Mouse (Mus musculus): ENCODE results near the gene Hoxb7. TPM values are rescaled to one million over a fixed set of nuclear protein-coding genes. Genes with fewer than 3 reads are reported as not detected.
A peak's percentile ranks its signal among the peaks of the same experiment; 100 is the strongest.

Hoxb7 gene
- polyA plus RNA-seq, 1 experiment from 2014 or later, result 3.5 TPM

GRCm38 (mm10) chr11:96313134-96313533 lies 26.7 kb downstream of the Hoxb7 start:
- Histone ChIP-seq H3K4me3 (ENCODE audit: low read depth, low read length) (peak overlapping the region; percentile 72), H3K9me3 (ENCODE audit: low read depth, low read length) (no peaks in the 10 kb centered on the region), H3K27me3 (ENCODE audit: insufficient read depth, low read length) (peaks cover 36% of the 10 kb centered on the region), H3K9ac (peak overlapping the region; percentile 99), H3K4me1 (ENCODE audit: insufficient read depth) (0 out of 2 replicates have a peak, but pooled peaks cover 2% of the 10 kb centered on the region), H3K36me3 (ENCODE audit: insufficient read depth) (no peaks in the 10 kb centered on the region), H3K27ac (ENCODE audit: low read depth) (peak overlapping the region; percentile 100), H3K4me2 (peak overlapping the region; percentile 84)
- no peak for DNase-seq
- WGBS, result 28% methylated on average over 2 of the region's 2 CpGs
- ATAC-seq (ENCODE audit: insufficient read depth), result no peak
- no peak for TF ChIP-seq CTCF (IDR thresholded peaks at IDR 0.05; ENCODE audit: low read depth)

GRCm38 (mm10) chr11:96313806-96314428 lies 27.5 kb downstream of the Hoxb7 start:
- peak overlapping the region; percentile 99 for H3K9ac ChIP-seq
- H3K4me2 ChIP-seq, result peak overlapping the region; percentile 84
- peak overlapping the region; percentile 100 for H3K27ac ChIP-seq (ENCODE audit: low read depth)
- H3K4me1 ChIP-seq (ENCODE audit: insufficient read depth), result 0 out of 2 replicates have a peak, but pooled peaks cover 2% of the 10 kb centered on the region
- no peaks in the 10 kb centered on the region for H3K9me3 ChIP-seq (ENCODE audit: low read depth, low read length)
- no peak for ATAC-seq (ENCODE audit: insufficient read depth)
- TF ChIP-seq CTCF (IDR thresholded peaks at IDR 0.05; ENCODE audit: low read depth), result no peak
- peak; percentile 59 for DNase-seq
- peak overlapping the region; percentile 72 for H3K4me3 ChIP-seq (ENCODE audit: low read depth, low read length)
- WGBS, result 10% methylated on average over 12 of the region's 12 CpGs
- H3K27me3 ChIP-seq (ENCODE audit: insufficient read depth, low read length), result peaks cover 31% of the 10 kb centered on the region
- no peaks in the 10 kb centered on the region for H3K36me3 ChIP-seq (ENCODE audit: insufficient read depth)

- DNase-seq (peak; percentile 79), ATAC-seq (ENCODE audit: insufficient read depth) (no peak)
- Histone ChIP-seq H3K27ac (ENCODE audit: low read depth) (peak overlapping the region; percentile 100), H3K36me3 (ENCODE audit: insufficient read depth) (no peaks in the 10 kb centered on the region), H3K4me3 (ENCODE audit: low read depth, low read length) (peak overlapping the region; percentile 72), H3K9ac (peak overlapping the region; percentile 99), H3K4me1 (ENCODE audit: insufficient read depth) (0 out of 2 replicates have a peak, but pooled peaks cover 2% of the 10 kb centered on the region), H3K9me3 (ENCODE audit: low read depth, low read length) (no peaks in the 10 kb centered on the region), H3K27me3 (ENCODE audit: insufficient read depth, low read length) (peaks cover 37% of the 10 kb centered on the region), H3K4me2 (peak overlapping the region; percentile 84)
- WGBS, result 1% methylated on average over 34 of the region's 34 CpGs
- TF ChIP-seq CTCF (IDR thresholded peaks at IDR 0.05; ENCODE audit: low read depth), result no peak
Measured at GRCm38 (mm10) chr11:96314671-96315343, 28.4 kb downstream of the Hoxb7 start.

GRCm38 (mm10) chr11:96315344-96315681 lies 28.9 kb downstream of the Hoxb7 start:
- Histone ChIP-seq H3K27me3 (ENCODE audit: insufficient read depth, low read length) (peaks cover 39% of the 10 kb centered on the region), H3K4me1 (ENCODE audit: insufficient read depth) (0 out of 2 replicates have a peak, but pooled peaks cover 2% of the 10 kb centered on the region), H3K4me2 (peak overlapping the region; percentile 84), H3K9me3 (ENCODE audit: low read depth, low read length) (no peaks in the 10 kb centered on the region), H3K27ac (ENCODE audit: low read depth) (peak overlapping the region; percentile 100), H3K36me3 (ENCODE audit: insufficient read depth) (no peaks in the 10 kb centered on the region), H3K4me3 (ENCODE audit: low read depth, low read length) (peak overlapping the region; percentile 72), H3K9ac (peak overlapping the region; percentile 99)
- ATAC-seq (ENCODE audit: insufficient read depth) (no peak), DNase-seq (peak; percentile 63)
- 6% methylated on average over 5 of the region's 5 CpGs for whole genome bisulfite sequencing
- 0 out of 2 replicates have a peak, but pooled peaks have one; percentile 7 for TF ChIP-seq CTCF (IDR thresholded peaks at IDR 0.05; ENCODE audit: low read depth)

GRCm38 (mm10) chr11:96316696-96317607 lies 30.5 kb downstream of the Hoxb7 start:
- H3K27ac ChIP-seq (ENCODE audit: low read depth), result peak overlapping the region; percentile 100
- H3K9ac ChIP-seq, result peak overlapping the region; percentile 99

GRCm38 (mm10) chr11:96317608-96318367 lies 31.4 kb downstream of the Hoxb7 start, which contains the start of gene Hoxb4:
Hoxb4 (plus strand) TSS chr11:96318267.
- Histone ChIP-seq H3K9ac (peak within 1 kb of the TSS; percentile 99), H3K4me3 (ENCODE audit: low read depth, low read length) (peak within 1 kb of the TSS; percentile 72), H3K36me3 (ENCODE audit: insufficient read depth) (peaks cover 12% of the 10 kb centered on the region; the same call in 1 of the 2 replicates), H3K4me1 (ENCODE audit: insufficient read depth) (0 out of 2 replicates have a peak, but pooled peaks cover 2% of the 10 kb centered on the region), H3K4me2 (peak within 1 kb of the TSS; percentile 84), H3K9me3 (ENCODE audit: low read depth, low read length) (no peaks in the 10 kb centered on the region), H3K27ac (ENCODE audit: low read depth) (peak within 1 kb of the TSS; percentile 100), H3K27me3 (ENCODE audit: insufficient read depth, low read length) (peaks cover 20% of the 10 kb centered on the region)
- no peak for TF ChIP-seq CTCF (IDR thresholded peaks at IDR 0.05; ENCODE audit: low read depth)
- 3% methylated on average over 28 of the region's 28 CpGs for WGBS
- ATAC-seq (ENCODE audit: insufficient read depth) (peak; percentile 29), DNase-seq (no peak)

More at GRCm38 (mm10) chr11:96316696-96317607, 30.5 kb downstream of the Hoxb7 start:
- peaks cover 25% of the 10 kb centered on the region for H3K27me3 ChIP-seq (ENCODE audit: insufficient read depth, low read length)
- no peaks in the 10 kb centered on the region for H3K9me3 ChIP-seq (ENCODE audit: low read depth, low read length)
- peak; percentile 80 for DNase-seq
- TF ChIP-seq CTCF (IDR thresholded peaks at IDR 0.05; ENCODE audit: low read depth), result no peak
- H3K4me2 ChIP-seq, result peak overlapping the region; percentile 84
- ATAC-seq (ENCODE audit: insufficient read depth), result no peak
- WGBS, result 9% methylated on average over 18 of the region's 18 CpGs
- 0 out of 2 replicates have a peak, but pooled peaks cover 2% of the 10 kb centered on the region for H3K4me1 ChIP-seq (ENCODE audit: insufficient read depth)
- H3K4me3 ChIP-seq (ENCODE audit: low read depth, low read length), result peak overlapping the region; percentile 72
- H3K36me3 ChIP-seq (ENCODE audit: insufficient read depth), result peaks cover 9% of the 10 kb centered on the region; the same call in 1 of the 2 replicates

Measured in lung, embryonic 14.5 days (tissue).